8 mouse cellular contexts compared by ENCODE assay signal in the genomic region with DNA sequence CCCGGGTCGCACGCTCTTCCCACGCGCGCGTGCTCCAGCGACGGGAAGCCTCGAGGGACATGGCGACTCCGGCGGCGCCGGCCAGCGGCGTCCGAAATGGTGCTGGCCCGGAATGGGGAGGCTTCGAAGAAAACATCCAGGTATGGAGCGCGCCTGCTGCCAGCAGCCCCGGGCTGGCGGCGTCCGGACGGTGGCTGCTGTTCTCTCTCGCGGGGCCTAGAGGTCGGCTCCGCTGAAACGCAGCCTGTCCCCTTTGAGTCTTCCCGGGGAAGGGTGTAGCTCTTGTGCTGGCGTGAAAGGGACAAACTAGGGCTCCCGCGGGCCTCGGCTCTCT. TPM values are rescaled to one million over a fixed set of nuclear protein-coding genes. Genes with fewer than 3 reads are reported as not detected.
A peak's percentile ranks its signal among the peaks of the same experiment; 100 is the strongest.
DNase-seq lines count a peak whose midpoint lies in the region; ATAC-seq and TF ChIP-seq lines count a peak whose summit lies in the region.

No protein-coding gene starts in this region.

- ATAC-seq in embryonic facial prominence, embryonic 15.5 days (ENCODE audit: insufficient number of reproducible peaks, low FRiP score, low TSS enrichment, low read depth) = peak; percentile 12
- ATAC-seq in intestine, postnatal 0 days = no peak
- peak; percentile 43 for ATAC-seq in neural tube, embryonic 15.5 days (ENCODE audit: low FRiP score)

- peaks cover 12% of the 10 kb centered on the region for H3K4me1 ChIP-seq in lung, adult 2 months (ENCODE audit: control insufficient read depth, insufficient read depth, low read length)
- H3K4me1 ChIP-seq in embryonic facial prominence, embryonic 15.5 days = peaks cover 35% of the 10 kb centered on the region
- H3K4me1 ChIP-seq in intestine, postnatal 0 days (replicated peaks; ENCODE audit: control insufficient read depth, insufficient read depth, low read length) = peaks cover 10% of the 10 kb centered on the region; the same call in 1 of the 2 replicates
- peaks cover 40% of the 10 kb centered on the region for H3K4me1 ChIP-seq in neural tube, embryonic 15.5 days

- no peaks in the 10 kb centered on the region for H3K9me3 ChIP-seq in embryonic facial prominence, embryonic 15.5 days (replicated peaks)
- no peaks in the 10 kb centered on the region for H3K9me3 ChIP-seq in intestine, postnatal 0 days (ENCODE audit: control insufficient read depth)
- H3K9me3 ChIP-seq in neural tube, embryonic 15.5 days (replicated peaks) = no peaks in the 10 kb centered on the region

- H3K4me2 ChIP-seq in embryonic facial prominence, embryonic 15.5 days (replicated peaks) = peak overlapping the region; percentile 86
- peak overlapping the region; percentile 71 for H3K4me2 ChIP-seq in intestine, postnatal 0 days (replicated peaks; ENCODE audit: low read depth)
- H3K4me2 ChIP-seq in neural tube, embryonic 15.5 days = peak overlapping the region; percentile 89

- peak overlapping the region; percentile 94 for H3K4me3 ChIP-seq in lung, adult 2 months (replicated peaks; ENCODE audit: extremely low read depth, low read depth, low read length)
- H3K4me3 ChIP-seq in embryonic facial prominence, embryonic 15.5 days (replicated peaks) = peak overlapping the region; percentile 90
- H3K4me3 ChIP-seq in intestine, postnatal 0 days (ENCODE audit: low read depth, low read length) = peak overlapping the region; percentile 95
- H3K4me3 ChIP-seq in neural tube, embryonic 15.5 days (replicated peaks) = peak overlapping the region; percentile 81

- intact Hi-C loops in left cerebral cortex, postnatal 4 days (cut with DNase I) = no loop called here

- H3K36me3 ChIP-seq in embryonic facial prominence, embryonic 15.5 days = peaks cover 65% of the 10 kb centered on the region
- H3K36me3 ChIP-seq in intestine, postnatal 0 days (ENCODE audit: control insufficient read depth, insufficient read depth) = peaks cover 54% of the 10 kb centered on the region
- H3K36me3 ChIP-seq in neural tube, embryonic 15.5 days = peaks cover 69% of the 10 kb centered on the region

- H3K27me3 ChIP-seq in embryonic facial prominence, embryonic 15.5 days = no peaks in the 10 kb centered on the region
- no peaks in the 10 kb centered on the region for H3K27me3 ChIP-seq in intestine, postnatal 0 days (replicated peaks; ENCODE audit: control insufficient read depth, insufficient read depth, low read length)
- no peaks in the 10 kb centered on the region for H3K27me3 ChIP-seq in neural tube, embryonic 15.5 days (replicated peaks)

- H3K27ac ChIP-seq in embryonic facial prominence, embryonic 15.5 days (replicated peaks) = peak overlapping the region; percentile 67
- peak overlapping the region; percentile 84 for H3K27ac ChIP-seq in intestine, postnatal 0 days (ENCODE audit: low read depth, low read length)
- H3K27ac ChIP-seq in neural tube, embryonic 15.5 days (replicated peaks) = peak overlapping the region; percentile 89

- no peak for TF ChIP-seq CTCF in lung, adult 2 months (IDR thresholded peaks at IDR 0.05; ENCODE audit: insufficient read depth, low read length)
- no peak for TF ChIP-seq CTCF in intestine, postnatal 0 days (IDR thresholded peaks at IDR 0.05; ENCODE audit: low read depth)

- TF ChIP-seq POLR2A in lung, adult 2 months (IDR thresholded peaks at IDR 0.05; ENCODE audit: borderline replicate concordance, extremely low read depth, low read depth, low read length) = no peak

- 1% methylated on average over 37 of the region's 37 CpGs for WGBS in lung, adult 2 months
- WGBS in embryonic facial prominence, embryonic 15.5 days = under 1% methylated on average over 37 of the region's 37 CpGs
- under 1% methylated on average over 37 of the region's 37 CpGs for WGBS in intestine, postnatal 0 days
- WGBS in neural tube, embryonic 15.5 days = 1% methylated on average over 37 of the region's 37 CpGs

- H3K9ac ChIP-seq in embryonic facial prominence, embryonic 15.5 days = peak overlapping the region; percentile 93
- H3K9ac ChIP-seq in intestine, postnatal 0 days (ENCODE audit: low read depth, low read length) = peak overlapping the region; percentile 97
- H3K9ac ChIP-seq in neural tube, embryonic 15.5 days (replicated peaks) = peak overlapping the region; percentile 93

- DNase-seq in lung, adult 2 months = no peak
- DNase-seq in lung, postnatal 25 days (ENCODE audit: low spot score) = no peak
- DNase-seq in left cerebral cortex, postnatal 4 days = no peak
- no peak for DNase-seq in adrenal gland, postnatal 14 days
- no peak for DNase-seq in adrenal gland, postnatal 36 days

RNA-seq across cellular contexts. Expression of gene Yipf3, which starts 0.3 kb away (rescaled TPM):
- 208 and 209 TPM in 2 replicates for polyA plus RNA-seq in lung, adult 2 months (2012; rRNA removed)
- polyA plus RNA-seq in embryonic facial prominence, embryonic 15.5 days (2015; fragmentation: Nextera tagmentation; extraction: Ambion mirVana) = 141 and 147 TPM in 2 replicates
- polyA plus RNA-seq in intestine, postnatal 0 days (2015; fragmentation: Nextera tagmentation; extraction: Ambion mirVana) = 111 and 119 TPM in 2 replicates
- 87.8 and 97.8 TPM in 2 replicates for polyA plus RNA-seq in neural tube, embryonic 15.5 days (2015; fragmentation: Nextera tagmentation; extraction: Ambion mirVana)
- total RNA-seq in left cerebral cortex, postnatal 4 days (2021) = 10 to 100 TPM; 55.3 to 56.7 TPM
- total RNA-seq in adrenal gland, postnatal 14 days (2021) = 135 and 137 TPM in 2 replicates
- total RNA-seq in adrenal gland, postnatal 36 days (2021) = 100 to 1,000 TPM; 137 to 176 TPM

RNA-seq across cellular contexts. Expression of gene Polr1c, which starts 0.3 kb away (rescaled TPM):
- polyA plus RNA-seq in lung, adult 2 months (2012; rRNA removed) = 35.9 and 39.5 TPM in 2 replicates
- polyA plus RNA-seq in embryonic facial prominence, embryonic 15.5 days (2015; fragmentation: Nextera tagmentation; extraction: Ambion mirVana) = 81.3 and 83.1 TPM in 2 replicates
- polyA plus RNA-seq in intestine, postnatal 0 days (2015; fragmentation: Nextera tagmentation; extraction: Ambion mirVana) = 32.1 and 32.3 TPM in 2 replicates
- 73.7 and 76.4 TPM in 2 replicates for polyA plus RNA-seq in neural tube, embryonic 15.5 days (2015; fragmentation: Nextera tagmentation; extraction: Ambion mirVana)
- 10 to 100 TPM; 50.0 to 50.1 TPM for total RNA-seq in left cerebral cortex, postnatal 4 days (2021)
- total RNA-seq in adrenal gland, postnatal 14 days (2021) = 73.9 and 74.6 TPM in 2 replicates
- total RNA-seq in adrenal gland, postnatal 36 days (2021) = 100 to 1,000 TPM in 1 of 2 experiments, 10 to 100 TPM in 1; 97.8 to 119 TPM

RNA-seq across cellular contexts. Expression of gene Lrrc73, which starts 5.2 kb away (rescaled TPM):
- 6.8 TPM in 2 replicates for polyA plus RNA-seq in lung, adult 2 months (2012; rRNA removed)
- polyA plus RNA-seq in embryonic facial prominence, embryonic 15.5 days (2015; fragmentation: Nextera tagmentation; extraction: Ambion mirVana) = 2.3 and 3.7 TPM in 2 replicates
- polyA plus RNA-seq in intestine, postnatal 0 days (2015; fragmentation: Nextera tagmentation; extraction: Ambion mirVana) = 0.42 and 0.44 TPM in 2 replicates
- 13.1 and 15.0 TPM in 2 replicates for polyA plus RNA-seq in neural tube, embryonic 15.5 days (2015; fragmentation: Nextera tagmentation; extraction: Ambion mirVana)
- total RNA-seq in left cerebral cortex, postnatal 4 days (2021) = 10 to 100 TPM; 84.5 to 94.1 TPM
- total RNA-seq in adrenal gland, postnatal 14 days (2021) = 3.7 and 4.8 TPM in 2 replicates
- 1 to 10 TPM; 5.4 to 8.9 TPM for total RNA-seq in adrenal gland, postnatal 36 days (2021)

RNA-seq across cellular contexts. Expression of gene Tjap1, which starts 34.7 kb away (rescaled TPM):
- 45.2 TPM in 2 replicates for polyA plus RNA-seq in lung, adult 2 months (2012; rRNA removed)
- polyA plus RNA-seq in embryonic facial prominence, embryonic 15.5 days (2015; fragmentation: Nextera tagmentation; extraction: Ambion mirVana) = 56.0 and 64.0 TPM in 2 replicates
- polyA plus RNA-seq in intestine, postnatal 0 days (2015; fragmentation: Nextera tagmentation; extraction: Ambion mirVana) = 29.3 and 34.6 TPM in 2 replicates
- polyA plus RNA-seq in neural tube, embryonic 15.5 days (2015; fragmentation: Nextera tagmentation; extraction: Ambion mirVana) = 28.6 and 32.6 TPM in 2 replicates
- total RNA-seq in left cerebral cortex, postnatal 4 days (2021) = 10 to 100 TPM; 35.5 to 44.3 TPM
- 44.1 and 44.2 TPM in 2 replicates for total RNA-seq in adrenal gland, postnatal 14 days (2021)
- 10 to 100 TPM; 46.1 to 49.9 TPM for total RNA-seq in adrenal gland, postnatal 36 days (2021)

RNA-seq across cellular contexts. Expression of gene Xpo5, which starts 45.6 kb away (rescaled TPM):
- polyA plus RNA-seq in lung, adult 2 months (2012; rRNA removed) = 15.2 and 19.6 TPM in 2 replicates
- 33.0 and 35.0 TPM in 2 replicates for polyA plus RNA-seq in embryonic facial prominence, embryonic 15.5 days (2015; fragmentation: Nextera tagmentation; extraction: Ambion mirVana)
- 7.7 and 8.2 TPM in 2 replicates for polyA plus RNA-seq in intestine, postnatal 0 days (2015; fragmentation: Nextera tagmentation; extraction: Ambion mirVana)
- polyA plus RNA-seq in neural tube, embryonic 15.5 days (2015; fragmentation: Nextera tagmentation; extraction: Ambion mirVana) = 29.9 and 31.0 TPM in 2 replicates
- 10 to 100 TPM; 45.0 to 46.3 TPM for total RNA-seq in left cerebral cortex, postnatal 4 days (2021)
- 61.0 and 67.9 TPM in 2 replicates for total RNA-seq in adrenal gland, postnatal 14 days (2021)
- 10 to 100 TPM; 81.4 to 87.7 TPM for total RNA-seq in adrenal gland, postnatal 36 days (2021)
